Mouse (Mus musculus) frontal cortex, postnatal 14 days (tissue): ENCODE measurements at regions not wholly inside any gene's neighbourhood (a gene's known extent, or its start where the extent isn't known, plus 50 kb on each side); places are given as distances from the start of the nearest gene placed in this dataset.
"Not testable (repeated sequence)": the region's sequence is repeated elsewhere in the genome, so short reads cannot be mapped to it uniquely, and the experiment has no call there.

ENCODE experiments used
- DNase-seq, 2 experiments: peaks; one replicate each; pipeline ENCODE4 v3.0.0; 2022; ENCODE audit warnings: low spot score in 2 of 2

GRCm38 (mm10) chr1:41887556-41887955 lies 808.0 kb upstream of the Pou3f3 start:
- no peak for DNase-seq

DNA sequence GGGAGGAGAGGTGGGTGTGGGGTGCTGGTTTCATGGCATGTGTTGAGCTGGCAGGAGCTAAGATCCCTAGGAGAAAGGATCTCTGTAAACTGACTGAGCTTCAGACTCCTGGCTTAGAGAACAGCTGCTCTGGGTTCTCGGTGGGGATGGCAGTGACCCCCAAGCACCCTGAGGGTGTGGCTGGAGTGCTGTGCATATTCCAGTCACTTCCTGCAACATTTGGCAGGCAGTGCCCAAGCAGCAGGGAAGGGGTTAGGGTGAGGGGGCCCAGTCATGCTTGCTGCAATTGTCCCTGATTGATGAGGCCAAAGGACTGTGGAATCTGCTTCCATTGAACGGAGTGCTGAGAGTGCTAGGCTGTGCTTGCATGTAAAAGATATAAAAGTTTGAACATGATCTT lies 807.4 kb upstream of the Pou3f3 start:
- no peak for DNase-seq

DNA sequence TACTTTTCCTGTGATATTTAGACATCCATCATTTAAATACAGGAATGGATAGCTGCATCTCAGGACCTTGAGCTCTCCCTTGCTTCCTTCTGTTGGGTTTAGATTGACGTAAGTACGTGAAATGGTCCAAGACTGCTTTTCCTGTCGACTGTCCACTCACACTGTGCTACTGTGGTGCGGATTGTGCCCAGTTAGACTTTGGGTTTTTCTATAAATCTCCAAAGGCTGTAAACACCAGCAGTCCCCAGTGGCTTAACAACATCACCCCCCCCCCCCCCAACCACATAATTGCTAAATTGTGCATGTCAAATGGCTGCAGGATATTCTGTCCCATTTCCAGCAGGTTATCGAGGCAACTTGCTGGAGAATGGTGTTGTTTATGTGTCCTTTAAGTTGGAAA lies 806.6 kb upstream of the Pou3f3 start:
- no peak for DNase-seq

DNA sequence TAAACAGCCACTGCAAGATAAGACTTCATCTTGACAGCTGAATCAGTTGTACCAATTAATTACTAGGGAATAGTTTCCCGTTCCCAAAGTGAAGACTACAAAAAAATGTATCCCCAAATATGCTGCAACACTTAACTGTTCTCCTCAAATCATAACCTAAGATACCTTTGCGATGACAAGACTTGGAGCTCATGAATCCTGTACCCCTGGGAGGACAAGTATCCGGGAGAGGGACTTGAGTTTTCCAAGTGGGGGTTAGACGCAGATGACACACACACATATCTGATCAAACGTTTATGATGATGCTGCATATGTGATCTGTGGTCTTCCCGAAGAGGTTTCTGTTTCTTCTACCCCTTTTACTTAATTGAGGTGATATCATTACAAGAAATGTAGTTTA lies 805.6 kb upstream of the Pou3f3 start:
- no peak for DNase-seq

DNA sequence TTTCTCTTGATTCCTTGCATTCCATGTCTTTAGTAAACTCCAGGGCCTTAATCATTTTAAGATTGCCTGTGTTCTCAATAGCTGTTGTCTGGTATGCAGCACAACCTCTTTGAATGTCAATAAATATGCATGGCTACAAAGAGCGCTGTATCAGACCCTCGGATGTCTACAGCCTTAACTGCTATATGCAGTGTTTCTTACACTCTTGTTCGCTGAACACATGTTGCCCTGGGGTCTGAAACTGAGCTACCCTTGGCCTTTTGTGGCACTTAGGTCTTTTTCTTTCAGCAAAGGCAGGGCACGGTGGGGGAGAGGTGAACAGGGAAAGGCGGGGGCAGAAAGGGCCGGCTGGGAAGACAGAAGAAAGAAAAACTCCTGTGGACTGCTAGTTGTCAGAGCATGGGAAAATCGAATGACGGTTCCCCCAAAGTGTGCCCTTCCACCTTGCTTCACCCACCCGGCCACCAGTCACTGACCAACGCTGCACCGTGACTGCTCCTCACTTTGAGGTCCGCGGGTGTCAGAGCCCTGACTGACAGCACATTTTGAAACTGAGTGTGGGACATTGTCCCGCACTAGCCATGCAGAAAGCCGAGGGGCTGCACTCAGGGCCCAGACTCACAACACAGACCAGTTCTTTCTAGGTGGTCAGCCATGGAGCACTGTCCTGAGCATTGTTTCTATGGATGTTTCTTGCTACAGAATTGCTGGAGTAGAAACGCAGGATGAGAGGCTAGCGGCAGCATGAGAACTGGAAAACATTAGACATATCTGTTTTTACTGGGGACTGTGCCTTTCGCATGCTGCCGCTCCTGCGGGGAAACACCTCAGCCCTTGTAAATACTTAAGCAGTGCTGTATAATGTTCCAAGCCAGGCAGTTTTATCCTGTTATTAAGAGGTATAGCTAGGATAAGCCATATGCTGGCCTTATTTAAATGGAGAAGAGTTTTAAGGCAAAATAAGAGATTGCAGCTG lies 804.6 kb upstream of the Pou3f3 start:
- no peak for DNase-seq

GRCm38 (mm10) chr1:41891730-41892129 lies 803.8 kb upstream of the Pou3f3 start:
- DNase-seq: no peak

DNA sequence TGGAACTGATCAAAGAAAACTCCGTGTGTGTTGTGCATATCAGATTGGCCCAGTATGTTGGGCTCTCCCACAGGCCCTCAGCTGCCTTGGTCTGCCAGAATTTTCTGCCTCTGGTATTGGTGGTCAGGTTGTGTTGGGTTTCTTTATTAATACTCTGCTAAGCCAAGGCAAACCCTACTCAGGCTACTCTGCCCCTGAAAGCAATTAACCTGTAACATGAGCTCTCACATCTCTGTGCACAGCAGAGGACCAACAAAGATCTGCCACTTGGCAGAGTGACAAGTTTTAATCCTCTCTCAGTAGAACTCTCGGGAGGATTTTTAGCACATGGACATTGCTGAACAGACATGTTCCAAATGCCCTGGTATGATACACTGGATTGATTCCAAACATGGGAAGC lies 803.2 kb upstream of the Pou3f3 start:
- no peak for DNase-seq

GRCm38 (mm10) chr1:41897768-41898330 lies 797.7 kb upstream of the Pou3f3 start:
- DNase-seq: no peak

GRCm38 (mm10) chr1:41900370-41900769 lies 795.2 kb upstream of the Pou3f3 start:
- no peak for DNase-seq

GRCm38 (mm10) chr1:41905971-41906370 lies 789.6 kb upstream of the Pou3f3 start:
- DNase-seq: no peak

- no peak for DNase-seq
Measured at GRCm38 (mm10) chr1:41908001-41908807, 787.4 kb upstream of the Pou3f3 start.

DNA sequence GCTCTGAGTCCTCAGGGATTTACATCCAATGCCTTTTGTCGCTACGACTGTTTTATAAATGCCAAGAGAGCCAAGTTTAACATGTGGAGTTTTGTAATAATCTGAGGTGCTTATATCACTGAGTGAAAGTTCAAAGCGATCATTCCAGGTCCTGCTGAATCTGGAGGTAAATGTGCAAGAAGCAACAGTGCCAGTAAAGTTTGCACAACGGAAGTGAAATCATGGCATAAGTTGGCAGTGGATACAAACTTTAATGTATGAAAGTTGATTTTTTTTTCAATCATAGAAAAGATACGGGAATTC lies 786.8 kb upstream of the Pou3f3 start:
- no peak for DNase-seq

- no peak for DNase-seq
Measured at GRCm38 (mm10) chr1:41909799-41910198, 785.8 kb upstream of the Pou3f3 start.

- no peak for DNase-seq
Measured at GRCm38 (mm10) chr1:41916730-41917347, 778.7 kb upstream of the Pou3f3 start.

DNA sequence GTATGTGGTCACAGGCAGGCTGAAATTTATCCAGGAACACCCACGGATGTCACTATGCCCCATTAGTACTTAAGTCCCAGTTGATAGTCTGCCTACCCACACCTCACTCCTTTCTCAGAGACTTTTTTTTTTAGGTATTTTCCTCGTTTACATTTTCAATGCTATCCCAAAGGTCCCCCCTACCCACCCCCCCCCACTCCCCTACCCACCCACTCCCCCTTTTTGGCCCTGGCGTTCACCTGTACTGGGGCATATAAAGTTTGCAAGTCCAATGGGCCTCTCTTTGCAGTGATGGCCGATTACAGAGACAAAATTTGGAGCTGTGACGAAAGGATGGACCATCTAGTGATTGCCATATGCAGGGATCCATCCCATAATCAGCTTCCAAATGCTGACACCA lies 777.8 kb upstream of the Pou3f3 start:
- not testable (repeated sequence) for DNase-seq

GRCm38 (mm10) chr1:41918394-41919262 lies 776.9 kb upstream of the Pou3f3 start:
- DNase-seq: no peak

DNA sequence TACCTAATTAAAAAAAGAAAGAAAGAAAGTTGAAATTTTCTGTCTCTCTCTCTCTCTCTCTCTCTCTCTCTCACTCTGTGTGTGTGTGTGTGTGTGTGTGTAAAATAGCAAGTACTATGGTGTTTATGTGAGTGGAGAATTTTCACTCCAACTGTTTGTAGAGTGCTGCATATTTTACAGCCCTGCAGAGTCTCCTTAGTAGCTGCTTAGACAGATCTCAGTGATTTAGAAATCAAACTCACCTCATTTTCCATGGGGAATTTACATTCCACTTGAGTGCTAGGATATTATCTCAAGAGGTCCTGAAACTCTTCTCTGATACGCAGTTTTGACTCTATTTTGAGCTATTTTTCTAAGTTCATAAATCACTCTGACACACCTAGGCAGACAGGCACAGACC lies 761.8 kb upstream of the Pou3f3 start:
- DNase-seq: no peak

GRCm38 (mm10) chr1:41935912-41936478 lies 759.6 kb upstream of the Pou3f3 start:
- no peak for DNase-seq

- DNase-seq: no peak
Measured at GRCm38 (mm10) chr1:41960982-41961381, 734.6 kb upstream of the Pou3f3 start.

DNA sequence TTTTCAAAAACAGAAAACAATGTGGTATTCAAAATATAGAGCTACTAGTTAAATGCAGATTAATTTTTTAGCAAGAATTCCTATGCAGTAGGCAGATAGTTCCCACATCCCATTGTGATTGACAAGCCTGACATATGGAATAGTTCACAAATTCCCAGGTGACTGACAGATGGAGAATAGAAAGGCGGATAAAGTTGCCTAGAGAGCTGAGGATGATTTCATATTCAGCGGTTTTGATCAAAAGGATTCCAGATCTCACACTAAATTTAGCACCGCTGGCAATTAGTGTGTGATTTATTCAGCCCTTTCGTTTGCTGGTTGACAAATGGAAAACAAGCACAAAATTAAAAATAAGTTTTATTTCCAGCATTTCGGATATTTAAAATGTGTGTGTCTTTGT lies 714.0 kb upstream of the Pou3f3 start:
- no peak for DNase-seq

DNA sequence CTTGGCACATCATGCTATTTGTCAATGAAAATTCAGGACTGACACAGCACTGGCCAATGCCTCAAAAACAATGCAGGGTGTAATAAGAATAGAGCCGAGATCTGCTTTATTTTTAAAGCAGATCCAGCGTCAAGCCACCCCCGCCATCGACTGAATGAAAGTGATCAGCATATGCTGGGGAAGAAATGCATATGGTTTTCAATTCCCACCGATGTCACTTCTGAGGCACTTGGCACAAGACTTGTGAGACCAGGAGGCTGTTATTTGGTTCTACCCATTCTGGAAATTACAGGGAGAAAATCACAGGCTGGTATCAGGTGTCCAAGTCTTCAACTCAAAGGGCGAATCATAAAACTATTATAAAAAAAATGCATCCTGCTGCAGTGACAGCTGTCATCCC lies 689.3 kb upstream of the Pou3f3 start:
- peak in 1 of 2 experiments; percentile 14 for DNase-seq
